ENCODE assay signal across 10 mouse cellular contexts in genomic region chr15:102116753-102117415, GRCm38 (mm10). TPM values are rescaled to one million over a fixed set of nuclear protein-coding genes. Genes with fewer than 3 reads are reported as not detected.
DNase-seq lines count a peak whose midpoint lies in the region; ATAC-seq lines count a peak whose summit lies in the region.
"Had no signal": no experiment of that assay in that cellular context is flagged by ENCODE, and none has a peak within 500 bp of the region (broad histone marks: within the 10 kb centered on the region; RNA-seq: fewer than 3 reads in every experiment).

No protein-coding gene starts in this region.

- 71% methylated on average over 11 of the region's 11 CpGs for WGBS in heart, embryonic 13.5 days
- WGBS in midbrain, embryonic 13.5 days: 80% methylated on average over 11 of the region's 11 CpGs
- 84% methylated on average over 11 of the region's 11 CpGs for WGBS in midbrain, embryonic 11.5 days
- 48% methylated on average over 11 of the region's 11 CpGs for WGBS in forebrain, embryonic 14.5 days
- 68% methylated on average over 11 of the region's 11 CpGs for WGBS in neural tube, embryonic 15.5 days

- H3K4me1 ChIP-seq in heart, embryonic 13.5 days: peaks cover 20% of the 10 kb centered on the region; the same call in 1 of the 2 replicates
- peaks cover 9% of the 10 kb centered on the region; the same call in 1 of the 2 replicates for H3K4me1 ChIP-seq in midbrain, embryonic 13.5 days (replicated peaks)
- H3K4me1 ChIP-seq in midbrain, embryonic 11.5 days (ENCODE audit: control insufficient read depth, insufficient read depth, low read length): no peaks in the 10 kb centered on the region
- peaks cover 7% of the 10 kb centered on the region for H3K4me1 ChIP-seq in forebrain, embryonic 14.5 days (ENCODE audit: control insufficient read depth, insufficient read depth, low read length)
- H3K4me1 ChIP-seq in neural tube, embryonic 15.5 days: peaks cover 24% of the 10 kb centered on the region

- no peak overlapping the region for H3K4me2 ChIP-seq in heart, embryonic 13.5 days
- H3K4me2 ChIP-seq in midbrain, embryonic 13.5 days (replicated peaks): no peak overlapping the region
- H3K4me2 ChIP-seq in midbrain, embryonic 11.5 days: no peak overlapping the region
- H3K4me2 ChIP-seq in forebrain, embryonic 14.5 days (ENCODE audit: low read length): no peak overlapping the region
- H3K4me2 ChIP-seq in neural tube, embryonic 15.5 days: no peak overlapping the region

- H3K36me3 ChIP-seq in heart, embryonic 13.5 days: peaks cover 98% of the 10 kb centered on the region
- H3K36me3 ChIP-seq in midbrain, embryonic 13.5 days: peaks cover 66% of the 10 kb centered on the region
- 0 out of 2 replicates have a peak, but pooled peaks cover 3% of the 10 kb centered on the region for H3K36me3 ChIP-seq in midbrain, embryonic 11.5 days (ENCODE audit: control insufficient read depth, insufficient read depth, low read length)
- peaks cover 68% of the 10 kb centered on the region for H3K36me3 ChIP-seq in forebrain, embryonic 14.5 days (ENCODE audit: control insufficient read depth, insufficient read depth, low read length)
- H3K36me3 ChIP-seq in neural tube, embryonic 15.5 days: peaks cover 63% of the 10 kb centered on the region

- no peak for DNase-seq in heart, postnatal 36 days
- no peak for DNase-seq in midbrain, embryonic 11.5 days (ENCODE audit: low spot score, missing footprints)
- peak; percentile 79 for DNase-seq in forebrain, embryonic 14.5 days (ENCODE audit: low spot score)
- DNase-seq in ovary, postnatal 14 days (ENCODE audit: low spot score): no peak
- DNase-seq: gastrocnemius, postnatal 25 days; right cerebral cortex, postnatal 4 days had no signal

- H3K9me3 ChIP-seq in heart, embryonic 13.5 days: no peaks in the 10 kb centered on the region
- H3K9me3 ChIP-seq in midbrain, embryonic 13.5 days: no peaks in the 10 kb centered on the region
- H3K9me3 ChIP-seq in midbrain, embryonic 11.5 days (ENCODE audit: control insufficient read depth, low read length): no peaks in the 10 kb centered on the region
- no peaks in the 10 kb centered on the region for H3K9me3 ChIP-seq in forebrain, embryonic 14.5 days (replicated peaks; ENCODE audit: control insufficient read depth, low read length)
- H3K9me3 ChIP-seq in neural tube, embryonic 15.5 days (replicated peaks): no peaks in the 10 kb centered on the region

- H3K9ac ChIP-seq in heart, embryonic 13.5 days: 0 out of 2 replicates have a peak overlapping the region, but pooled peaks have one; percentile 10
- no peak overlapping the region for H3K9ac ChIP-seq in midbrain, embryonic 13.5 days (replicated peaks)
- H3K9ac ChIP-seq in midbrain, embryonic 11.5 days (ENCODE audit: low read length): no peak overlapping the region
- H3K9ac ChIP-seq in forebrain, embryonic 14.5 days (ENCODE audit: low read length): peak overlapping the region; percentile 18
- no peak overlapping the region for H3K9ac ChIP-seq in neural tube, embryonic 15.5 days (replicated peaks)

- intact Hi-C loops in heart, postnatal 36 days (cut with DNase I): loop anchor here (1.0 kb wide), 1 partner anchor 30 kb away; no protein-coding TSS in a partner anchor

- H3K27ac ChIP-seq in heart, embryonic 13.5 days (replicated peaks): peak overlapping the region; percentile 10
- H3K27ac ChIP-seq in midbrain, embryonic 13.5 days: peak overlapping the region; percentile 60
- no peak overlapping the region for H3K27ac ChIP-seq in midbrain, embryonic 11.5 days (ENCODE audit: low read depth, low read length)
- peak overlapping the region; percentile 85 for H3K27ac ChIP-seq in forebrain, embryonic 14.5 days (ENCODE audit: low read depth, low read length)
- H3K27ac ChIP-seq in neural tube, embryonic 15.5 days (replicated peaks): peak overlapping the region; percentile 29

- H3K4me3 ChIP-seq in heart, embryonic 13.5 days: no peak overlapping the region
- no peak overlapping the region for H3K4me3 ChIP-seq in midbrain, embryonic 13.5 days (replicated peaks)
- H3K4me3 ChIP-seq in midbrain, embryonic 11.5 days (ENCODE audit: low read depth, low read length): no peak overlapping the region
- no peak overlapping the region for H3K4me3 ChIP-seq in forebrain, embryonic 14.5 days (ENCODE audit: low read depth, low read length)
- no peak overlapping the region for H3K4me3 ChIP-seq in neural tube, embryonic 15.5 days (replicated peaks)

- no peak for ATAC-seq in heart, embryonic 13.5 days (ENCODE audit: extremely low read depth, insufficient number of reproducible peaks, low FRiP score, low TSS enrichment)
- peak; percentile 70 for ATAC-seq in midbrain, embryonic 13.5 days
- no peak for ATAC-seq in midbrain, embryonic 11.5 days (ENCODE audit: low FRiP score)
- ATAC-seq in forebrain, embryonic 14.5 days: peak; percentile 79
- ATAC-seq in neural tube, embryonic 15.5 days (ENCODE audit: low FRiP score): peak; percentile 45
- ATAC-seq in megakaryocyte progenitor cell, adult 5-6 weeks (replicated peaks; ENCODE audit: poor library complexity): no peak

- H3K27me3 ChIP-seq in heart, embryonic 13.5 days (replicated peaks): no peaks in the 10 kb centered on the region
- no peaks in the 10 kb centered on the region for H3K27me3 ChIP-seq in midbrain, embryonic 13.5 days
- H3K27me3 ChIP-seq in midbrain, embryonic 11.5 days (ENCODE audit: control insufficient read depth, insufficient read depth, low read length): no peaks in the 10 kb centered on the region
- H3K27me3 ChIP-seq in forebrain, embryonic 14.5 days (replicated peaks; ENCODE audit: control insufficient read depth, insufficient read depth, low read length): no peaks in the 10 kb centered on the region
- no peaks in the 10 kb centered on the region for H3K27me3 ChIP-seq in neural tube, embryonic 15.5 days (replicated peaks)

RNA-seq across cellular contexts. Expression of gene Tns2, which starts 16.7 kb away (rescaled TPM):
- polyA plus RNA-seq in heart, embryonic 13.5 days (2015; fragmentation: Nextera tagmentation; extraction: Ambion mirVana): 26.3 and 32.5 TPM in 2 replicates
- 100 to 1,000 TPM; 128 to 129 TPM for total RNA-seq in heart, postnatal 36 days (2021)
- 6.1 and 6.9 TPM in 2 replicates for polyA plus RNA-seq in midbrain, embryonic 13.5 days (2015; fragmentation: Nextera tagmentation; extraction: Ambion mirVana)
- polyA plus RNA-seq in midbrain, embryonic 11.5 days (2014; fragmentation: Nextera tagmentation; extraction: Ambion mirVana): 7.5 TPM in 2 replicates
- 5.5 and 8.2 TPM in 2 replicates for polyA plus RNA-seq in forebrain, embryonic 14.5 days (2014; fragmentation: Nextera tagmentation; extraction: Ambion mirVana)
- polyA plus RNA-seq in neural tube, embryonic 15.5 days (2015; fragmentation: Nextera tagmentation; extraction: Ambion mirVana): 9.8 and 13.7 TPM in 2 replicates
- not detected in 2 replicates for total RNA-seq in megakaryocyte progenitor cell, adult 5-6 weeks (2015)
- total RNA-seq in megakaryocyte progenitor cell, adult 5-6 weeks (2017): not detected in 2 replicates

RNA-seq across cellular contexts. Expression of gene Spryd3, which starts 19.1 kb away (rescaled TPM):
- polyA plus RNA-seq in heart, embryonic 13.5 days (2015; fragmentation: Nextera tagmentation; extraction: Ambion mirVana): 19.5 and 20.0 TPM in 2 replicates
- 10 to 100 TPM; 14.8 to 14.9 TPM for total RNA-seq in heart, postnatal 36 days (2021)
- polyA plus RNA-seq in midbrain, embryonic 13.5 days (2015; fragmentation: Nextera tagmentation; extraction: Ambion mirVana): 38.0 and 38.5 TPM in 2 replicates
- polyA plus RNA-seq in midbrain, embryonic 11.5 days (2014; fragmentation: Nextera tagmentation; extraction: Ambion mirVana): 9.8 and 10.5 TPM in 2 replicates
- polyA plus RNA-seq in forebrain, embryonic 14.5 days (2014; fragmentation: Nextera tagmentation; extraction: Ambion mirVana): 20.9 and 28.1 TPM in 2 replicates
- 83.6 and 96.0 TPM in 2 replicates for polyA plus RNA-seq in neural tube, embryonic 15.5 days (2015; fragmentation: Nextera tagmentation; extraction: Ambion mirVana)
- total RNA-seq in megakaryocyte progenitor cell, adult 5-6 weeks (2015): 2.9 and 3.2 TPM in 2 replicates
- 11.5 and 17.9 TPM in 2 replicates for total RNA-seq in megakaryocyte progenitor cell, adult 5-6 weeks (2017)

RNA-seq across cellular contexts. Expression of gene Igfbp6, which starts 27.3 kb away (rescaled TPM):
- polyA plus RNA-seq in heart, embryonic 13.5 days (2015; fragmentation: Nextera tagmentation; extraction: Ambion mirVana): 3.5 and 3.7 TPM in 2 replicates
- 10 to 100 TPM; 31.4 to 40.9 TPM for total RNA-seq in heart, postnatal 36 days (2021)
- polyA plus RNA-seq in midbrain, embryonic 13.5 days (2015; fragmentation: Nextera tagmentation; extraction: Ambion mirVana): 0.72 and 0.81 TPM in 2 replicates
- 0.34 and 0.40 TPM in 2 replicates for polyA plus RNA-seq in midbrain, embryonic 11.5 days (2014; fragmentation: Nextera tagmentation; extraction: Ambion mirVana)
- polyA plus RNA-seq in forebrain, embryonic 14.5 days (2014; fragmentation: Nextera tagmentation; extraction: Ambion mirVana): 1.3 and 1.6 TPM in 2 replicates
- 3.2 and 3.5 TPM in 2 replicates for polyA plus RNA-seq in neural tube, embryonic 15.5 days (2015; fragmentation: Nextera tagmentation; extraction: Ambion mirVana)
- total RNA-seq in megakaryocyte progenitor cell, adult 5-6 weeks (2015): not detected in 2 replicates
- not detected in 2 replicates for total RNA-seq in megakaryocyte progenitor cell, adult 5-6 weeks (2017)

RNA-seq across cellular contexts. Expression of gene Soat2, which starts 33.4 kb away (rescaled TPM):
- polyA plus RNA-seq in heart, embryonic 13.5 days (2015; fragmentation: Nextera tagmentation; extraction: Ambion mirVana): 0.53 and 1.5 TPM in 2 replicates
- not detected for total RNA-seq in heart, postnatal 36 days (2021)
- polyA plus RNA-seq in midbrain, embryonic 13.5 days (2015; fragmentation: Nextera tagmentation; extraction: Ambion mirVana): not detected in 2 replicates
- not detected in 2 replicates for polyA plus RNA-seq in midbrain, embryonic 11.5 days (2014; fragmentation: Nextera tagmentation; extraction: Ambion mirVana)
- not detected in 2 replicates for polyA plus RNA-seq in forebrain, embryonic 14.5 days (2014; fragmentation: Nextera tagmentation; extraction: Ambion mirVana)
- 0.06 and 0.68 TPM in 2 replicates for polyA plus RNA-seq in neural tube, embryonic 15.5 days (2015; fragmentation: Nextera tagmentation; extraction: Ambion mirVana)
- 0.73 and 1.9 TPM in 2 replicates for total RNA-seq in megakaryocyte progenitor cell, adult 5-6 weeks (2015)
- total RNA-seq in megakaryocyte progenitor cell, adult 5-6 weeks (2017): 1.2 and 3.3 TPM in 2 replicates

RNA-seq across cellular contexts. Expression of gene Eif4b, which starts 43.3 kb away (rescaled TPM):
- polyA plus RNA-seq in heart, embryonic 13.5 days (2015; fragmentation: Nextera tagmentation; extraction: Ambion mirVana): 65.7 and 72.3 TPM in 2 replicates
- total RNA-seq in heart, postnatal 36 days (2021): 100 to 1,000 TPM; 149 to 165 TPM
- polyA plus RNA-seq in midbrain, embryonic 13.5 days (2015; fragmentation: Nextera tagmentation; extraction: Ambion mirVana): 89.9 and 91.2 TPM in 2 replicates
- 106 and 107 TPM in 2 replicates for polyA plus RNA-seq in midbrain, embryonic 11.5 days (2014; fragmentation: Nextera tagmentation; extraction: Ambion mirVana)
- polyA plus RNA-seq in forebrain, embryonic 14.5 days (2014; fragmentation: Nextera tagmentation; extraction: Ambion mirVana): 99.3 and 100 TPM in 2 replicates
- polyA plus RNA-seq in neural tube, embryonic 15.5 days (2015; fragmentation: Nextera tagmentation; extraction: Ambion mirVana): 72.6 and 87.1 TPM in 2 replicates
- total RNA-seq in megakaryocyte progenitor cell, adult 5-6 weeks (2015): 163 and 180 TPM in 2 replicates
- 394 and 459 TPM in 2 replicates for total RNA-seq in megakaryocyte progenitor cell, adult 5-6 weeks (2017)

Comparison
In these comparisons a context has a peak if more than half of its experiments do, and no peak if none do; other contexts are left out.
1. ATAC-seq: peak in midbrain, embryonic 13.5 days (single experiment), forebrain, embryonic 14.5 days (single experiment) and neural tube, embryonic 15.5 days (single experiment); none in heart, embryonic 13.5 days (single experiment), midbrain, embryonic 11.5 days (single experiment) and megakaryocyte progenitor cell, adult 5-6 weeks (single experiment).
2. H3K9ac ChIP-seq: peak in heart, embryonic 13.5 days (single experiment) and forebrain, embryonic 14.5 days (single experiment); none in midbrain, embryonic 13.5 days (single experiment), midbrain, embryonic 11.5 days (single experiment) and neural tube, embryonic 15.5 days (single experiment).